Mouse (Mus musculus) hindbrain, embryonic 14.5 days (tissue): ENCODE data around the gene Gm9844. TPM values are rescaled to one million over a fixed set of nuclear protein-coding genes. Genes with fewer than 3 reads are reported as not detected.
A peak's percentile ranks its signal among the peaks of the same experiment; 100 is the strongest.

Experiments
- ATAC-seq: fragments of 200-750 bp; cut with Nextera tagmentation; 2 replicates; pipeline ENCODE4 v1.8.0; 2017; ENCODE audit warnings: moderate number of reproducible peaks, mild to moderate bottlenecking, moderate TSS enrichment, moderate library complexity; ENCODE audit not compliant: low FRiP score
- DNase-seq: peaks from one replicate; pipeline ENCODE4 v3.0.0-alpha.2; 2015; ENCODE audit warnings: low spot score
- H3K27ac ChIP-seq: fragments of 300-500 bp; sonication (generic); 2 replicates; pipeline ENCODE4 v1.5.1; 2014; ENCODE audit warnings: mild to moderate bottlenecking, moderate library complexity
- H3K27me3 ChIP-seq: fragments of 300-500 bp; sonication (generic); 2 replicates; pipeline ENCODE4 v1.6.1; 2014; ENCODE audit warnings: mild to moderate bottlenecking, low read length, mixed read lengths; ENCODE audit not compliant: control insufficient read depth, insufficient read depth
- H3K36me3 ChIP-seq: fragments of 300-500 bp; sonication (generic); replicated peaks from 2 replicates; pipeline ENCODE4 v1.6.1; 2014; ENCODE audit not compliant: control insufficient read depth, insufficient read depth
- H3K4me1 ChIP-seq: fragments of 300-500 bp; sonication (generic); replicated peaks from 2 replicates; pipeline ENCODE4 v1.6.1; 2014; ENCODE audit warnings: antibody characterized with exemption, low read length, mixed read lengths; ENCODE audit not compliant: control insufficient read depth, insufficient read depth
- H3K4me2 ChIP-seq: fragments of 300-500 bp; sonication (generic); replicated peaks from 2 replicates; pipeline ENCODE4 v1.6.1; 2014; ENCODE audit warnings: mild to moderate bottlenecking, moderate library complexity
- H3K4me3 ChIP-seq: fragments of 300-500 bp; sonication (generic); replicated peaks from 2 replicates; pipeline ENCODE4 v1.5.1; 2014; ENCODE audit warnings: mild to moderate bottlenecking, low read length
- H3K9ac ChIP-seq: fragments of 300-500 bp; sonication (generic); 2 replicates; pipeline ENCODE4 v1.6.1; 2014
- H3K9me3 ChIP-seq: fragments of 300-500 bp; sonication (generic); 2 replicates; pipeline ENCODE4 v1.6.1; 2016; ENCODE audit warnings: low read length; ENCODE audit not compliant: control insufficient read depth
- WGBS: fragments of 180-500 bp; shearing (Covaris S2); extraction: QIAGEN DNeasy Blood & Tissue Kit; methylation state at CpG from one replicate; pipeline ENCODE4 v1.1.7; 2014; 5-methylcytosine and 5-hydroxymethylcytosine counted together
- polyA plus RNA-seq: library from polyadenylated mRNA; unstranded; fragments of >200 nt; fragmentation: Nextera tagmentation; extraction: Ambion mirVana; gene quantifications from 2 replicates; pipeline ENCODE4 v1.2.1, GENCODE M21; 2014

The Gm9844 gene
- polyA plus RNA-seq, 1 experiment from 2014 or later, result 37.5 TPM

GRCm38 (mm10) chr7:24904070-24904483, 42.1 kb downstream of the Gm9844 start:
- Histone ChIP-seq H3K27me3 (no peaks in the 10 kb centered on the region), H3K9ac (peak overlapping the region; percentile 78), H3K27ac (peak overlapping the region; percentile 80), H3K9me3 (no peaks in the 10 kb centered on the region), H3K36me3 (0 out of 2 replicates have a peak, but pooled peaks cover 6% of the 10 kb centered on the region), H3K4me3 (peak overlapping the region; percentile 56), H3K4me2 (peak overlapping the region; percentile 86), H3K4me1 (peaks cover 23% of the 10 kb centered on the region)
- WGBS, result under 1% methylated on average over 30 of the region's 30 CpGs
- ATAC-seq (peak; percentile 98), DNase-seq (peak; percentile 95)

- H3K27me3 ChIP-seq, result no peaks in the 10 kb centered on the region
- 13% methylated on average over 3 of the region's 3 CpGs for WGBS
- H3K4me2 ChIP-seq, result peak overlapping the region; percentile 86
- H3K9ac ChIP-seq, result peak overlapping the region; percentile 78
- H3K36me3 ChIP-seq, result peaks cover 12% of the 10 kb centered on the region; the same call in 1 of the 2 replicates
- ATAC-seq (no peak), DNase-seq (peak; percentile 65)
- peaks cover 23% of the 10 kb centered on the region for H3K4me1 ChIP-seq
- peak overlapping the region; percentile 56 for H3K4me3 ChIP-seq
- H3K9me3 ChIP-seq, result no peaks in the 10 kb centered on the region
- peak overlapping the region; percentile 80; the same call in 1 of the 2 replicates for H3K27ac ChIP-seq
Observed at GRCm38 (mm10) chr7:24904936-24905335, 42.9 kb downstream of the Gm9844 start.

GRCm38 (mm10) chr7:24906551-24906950, 44.5 kb downstream of the Gm9844 start:
- no peak overlapping the region for H3K4me2 ChIP-seq

GRCm38 (mm10) chr7:24907211-24907748, 45.3 kb downstream of the Gm9844 start:
- no peak for DNase-seq
- WGBS, result 38% methylated on average over 13 of the region's 13 CpGs
- Histone ChIP-seq H3K36me3 (peaks cover 26% of the 10 kb centered on the region), H3K27ac (no peak overlapping the region), H3K9ac (no peak overlapping the region; the same call in 1 of the 2 replicates), H3K27me3 (no peaks in the 10 kb centered on the region), H3K4me2 (no peak overlapping the region), H3K4me1 (peaks cover 23% of the 10 kb centered on the region), H3K4me3 (no peak overlapping the region), H3K9me3 (no peaks in the 10 kb centered on the region)
- no peak for ATAC-seq

More at GRCm38 (mm10) chr7:24906551-24906950, 44.5 kb downstream of the Gm9844 start:
- Histone ChIP-seq H3K36me3 (peaks cover 19% of the 10 kb centered on the region), H3K9ac (no peak overlapping the region), H3K4me1 (peaks cover 23% of the 10 kb centered on the region), H3K4me3 (no peak overlapping the region), H3K27ac (no peak overlapping the region), H3K9me3 (no peaks in the 10 kb centered on the region), H3K27me3 (no peaks in the 10 kb centered on the region)
- no peak for DNase-seq
- ATAC-seq, result no peak
- 44% methylated on average over 6 of the region's 6 CpGs for WGBS

Other genes with a start within 250 kb of the Gm9844 start
- 0.27 and 0.29 TPM in 2 replicates for gene Lypd3, start 225.7 kb upstream of the Gm9844 start, polyA plus RNA-seq
- gene Tex101, start 185.5 kb upstream of the Gm9844 start, polyA plus RNA-seq, result not detected in 2 replicates
- gene BC049730, start 153.0 kb upstream of the Gm9844 start, polyA plus RNA-seq, result not detected in 2 replicates
- not detected in 2 replicates for gene Gm4763, start 135.3 kb upstream of the Gm9844 start, polyA plus RNA-seq
- 0.11 and 0.35 TPM in 2 replicates for gene Cd177, start 101.9 kb upstream of the Gm9844 start, polyA plus RNA-seq
- 0.41 TPM in 1 of 2 replicates, not detected in the other for gene Ceacam10, start 85.0 kb upstream of the Gm9844 start, polyA plus RNA-seq
- gene Lypd4, start 7.7 kb downstream of the Gm9844 start, polyA plus RNA-seq, result 0.27 TPM in 1 of 2 replicates, not detected in the other
- 0.16 and 0.17 TPM in 2 replicates for gene Dmrtc2, start 7.8 kb downstream of the Gm9844 start, polyA plus RNA-seq
- gene Rps19, start 22.2 kb downstream of the Gm9844 start, polyA plus RNA-seq, result 1,197 and 1,586 TPM in 2 replicates
- gene Cd79a, start 35.2 kb downstream of the Gm9844 start, polyA plus RNA-seq, result 0.13 and 0.33 TPM in 2 replicates
- gene Arhgef1, start 40.7 kb downstream of the Gm9844 start, polyA plus RNA-seq, result 58.4 and 58.6 TPM in 2 replicates
- gene Gm4881, start 82.3 kb downstream of the Gm9844 start, polyA plus RNA-seq, result 5.9 and 6.6 TPM in 2 replicates
- 331 and 332 TPM in 2 replicates for gene Rabac1, start 110.5 kb downstream of the Gm9844 start, polyA plus RNA-seq
- gene Atp1a3, start 143.7 kb downstream of the Gm9844 start, polyA plus RNA-seq, result 404 and 524 TPM in 2 replicates
- 21.0 and 22.5 TPM in 2 replicates for gene Grik5, start 210.1 kb downstream of the Gm9844 start, polyA plus RNA-seq
- 29.3 and 29.4 TPM in 2 replicates for gene Zfp574, start 210.4 kb downstream of the Gm9844 start, polyA plus RNA-seq